Mouse (Mus musculus) ES-Bruce4 (cell line): ENCODE results near the gene Otof.

Experiments used
- CTCF ChIP-seq: IDR thresholded peaks from one replicate; pipeline ENCODE4 v1.8.1; 2011; ENCODE audit warnings: low read depth, low read length
- POLR2A ChIP-seq: IDR thresholded peaks from one replicate; pipeline ENCODE4 v1.8.1; 2011; ENCODE audit warnings: low read length; ENCODE audit not compliant: insufficient read depth

DNA sequence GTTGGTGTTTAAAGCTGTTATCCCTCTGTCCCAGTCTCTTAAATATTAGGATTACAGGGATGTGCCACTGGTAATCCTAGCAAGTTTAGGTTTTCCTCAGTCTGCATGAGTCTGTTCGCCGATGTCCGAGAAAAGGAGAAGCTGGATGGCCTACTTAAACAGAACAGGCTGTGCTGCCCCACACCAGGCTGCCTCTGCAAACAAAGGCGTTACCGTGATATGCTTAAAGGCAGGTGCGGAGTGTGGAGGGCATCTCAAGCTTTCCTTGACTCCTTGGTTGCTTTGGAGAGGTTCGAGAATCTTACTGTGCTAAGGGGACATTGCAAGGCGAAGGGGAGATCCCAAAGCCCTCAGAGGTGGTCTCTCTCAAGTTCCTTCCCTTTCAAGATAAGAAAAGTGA, 35.1 kb upstream of the Otof start:
- TF ChIP-seq POLR2A (no peak), CTCF (no peak)
